Mouse (Mus musculus) neural tube, embryonic 13.5 days (tissue): ENCODE measurements around the gene Dpf3. TPM values are rescaled to one million over a fixed set of nuclear protein-coding genes. Genes with fewer than 3 reads are reported as not detected.
A peak's percentile ranks its signal among the peaks of the same experiment; 100 is the strongest.

Experiments used
- ATAC-seq: fragments of 200-750 bp; cut with Nextera tagmentation; 2 replicates; pipeline ENCODE4 v1.8.0; 2017; ENCODE audit warnings: low read depth, mild to moderate bottlenecking, moderate TSS enrichment, moderate library complexity
- H3K27ac ChIP-seq: fragments of 300-500 bp; sonication (generic); replicated peaks from 2 replicates; pipeline ENCODE4 v1.5.1; 2015; ENCODE audit warnings: moderate library complexity, mild to moderate bottlenecking, inconsistent platforms
- H3K27me3 ChIP-seq: fragments of 300-500 bp; sonication (generic); 2 replicates; pipeline ENCODE4 v1.6.1; 2015; ENCODE audit warnings: mild to moderate bottlenecking, inconsistent platforms
- H3K36me3 ChIP-seq: fragments of 300-500 bp; sonication (generic); 2 replicates; pipeline ENCODE4 v1.6.1; 2015; ENCODE audit warnings: mild to moderate bottlenecking, inconsistent platforms
- H3K4me1 ChIP-seq: fragments of 300-500 bp; sonication (generic); replicated peaks from 2 replicates; pipeline ENCODE4 v1.6.1; 2015; ENCODE audit warnings: inconsistent platforms
- H3K4me2 ChIP-seq: fragments of 300-500 bp; sonication (generic); 2 replicates; pipeline ENCODE4 v1.6.1; 2015; ENCODE audit warnings: inconsistent platforms, mild to moderate bottlenecking, moderate library complexity
- H3K4me3 ChIP-seq: fragments of 300-500 bp; sonication (generic); 2 replicates; pipeline ENCODE4 v1.5.1; 2015; ENCODE audit warnings: mild to moderate bottlenecking, inconsistent platforms
- H3K9ac ChIP-seq: fragments of 300-500 bp; sonication (generic); 2 replicates; pipeline ENCODE4 v1.6.1; 2015; ENCODE audit warnings: moderate library complexity, mild to moderate bottlenecking, inconsistent platforms
- H3K9me3 ChIP-seq: fragments of 300-500 bp; sonication (generic); 2 replicates; pipeline ENCODE4 v1.6.1; 2016; ENCODE audit warnings: inconsistent platforms
- WGBS: fragments of 180-500 bp; shearing (Covaris S2); methylation state at CpG from one replicate; pipeline ENCODE4 v1.1.7; 2015; 5-methylcytosine and 5-hydroxymethylcytosine counted together
- polyA plus RNA-seq: library from polyadenylated mRNA; unstranded; fragments of >200 nt; fragmentation: Nextera tagmentation; extraction: Ambion mirVana; gene quantifications from 2 replicates; pipeline ENCODE4 v1.2.1, GENCODE M21; 2015

The Dpf3 gene
- polyA plus RNA-seq, 1 experiment from 2014 or later: 21.7 TPM

DNA sequence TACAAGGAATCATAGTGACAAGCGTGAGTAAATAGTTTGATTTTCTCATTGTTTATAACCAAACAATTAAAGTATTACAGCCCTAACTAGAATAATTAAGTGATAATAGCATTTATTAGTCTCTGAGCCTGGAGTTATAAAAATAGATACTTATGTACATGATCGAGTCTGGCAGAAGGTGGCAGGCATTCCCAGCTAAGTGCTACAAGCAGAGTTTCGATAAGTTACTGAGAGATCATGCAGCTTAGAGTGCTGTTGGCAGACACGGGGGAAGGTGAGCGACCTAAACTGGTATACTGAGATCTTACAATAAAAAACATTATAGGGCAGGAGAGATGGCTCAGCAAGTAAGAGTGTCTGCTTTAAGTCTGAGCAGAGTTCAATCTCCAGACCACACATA lies 3.9 kb downstream of the Dpf3 start:
- Histone ChIP-seq H3K9ac (no peak overlapping the region), H3K4me1 (peaks cover 24% of the 10 kb centered on the region), H3K9me3 (no peaks in the 10 kb centered on the region), H3K27ac (no peak overlapping the region), H3K36me3 (no peaks in the 10 kb centered on the region), H3K27me3 (no peaks in the 10 kb centered on the region), H3K4me2 (no peak overlapping the region), H3K4me3 (no peak overlapping the region)
- ATAC-seq: no peak
- 71% methylated on average over 5 of the region's 5 CpGs for WGBS

DNA sequence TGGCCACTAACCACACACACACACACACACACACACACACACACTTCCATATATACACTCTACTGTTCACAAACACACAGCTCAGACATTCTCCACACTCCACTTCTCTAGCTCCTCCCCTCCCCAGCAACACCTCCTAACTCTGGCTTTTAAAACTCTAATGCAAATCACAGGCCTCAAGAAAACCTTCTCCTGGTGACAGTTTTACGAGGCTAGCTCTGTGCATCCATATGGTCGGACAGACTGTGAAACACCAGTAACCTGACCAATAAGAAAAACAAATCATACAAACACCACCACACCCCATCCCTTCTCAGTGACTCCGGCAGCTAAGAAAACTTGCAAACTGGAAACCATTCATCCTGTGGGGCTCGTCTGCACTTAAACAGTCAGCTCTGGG lies 6.1 kb downstream of the Dpf3 start:
- no peak for ATAC-seq
- 36% methylated on average over 4 of the region's 4 CpGs for WGBS
- no peaks in the 10 kb centered on the region for H3K36me3 ChIP-seq

DNA sequence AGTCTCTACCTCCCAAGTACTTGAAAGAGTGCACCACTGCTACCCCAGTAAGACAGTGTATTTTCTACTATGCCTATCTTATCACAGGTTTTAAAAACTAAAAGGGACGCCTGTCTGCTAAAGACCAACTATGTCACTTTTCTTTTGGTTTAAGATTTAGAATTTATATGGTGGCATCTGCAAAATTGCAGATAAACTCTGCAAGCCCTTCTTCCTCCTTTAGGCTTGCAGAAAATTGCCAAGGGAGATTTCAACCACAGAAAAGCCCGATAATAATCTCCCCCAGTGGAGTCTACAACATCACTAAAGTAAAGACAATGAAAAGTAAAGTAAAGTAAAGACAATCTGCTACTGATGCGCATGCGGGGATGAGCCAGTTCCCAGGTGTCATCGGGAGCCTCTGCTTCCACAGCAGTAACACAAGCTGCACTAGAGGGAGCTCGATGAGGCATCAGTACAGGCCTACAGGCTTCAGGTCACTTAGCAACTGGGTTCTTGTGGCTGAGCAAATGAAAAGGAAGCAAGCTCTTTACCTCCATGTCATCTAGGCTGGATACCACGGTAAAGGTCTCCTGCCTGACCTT lies 7.6 kb downstream of the Dpf3 start:
- H3K4me2 ChIP-seq: no peak overlapping the region
- H3K9ac ChIP-seq: no peak overlapping the region
- no peak overlapping the region for H3K27ac ChIP-seq
- H3K9me3 ChIP-seq: no peaks in the 10 kb centered on the region
- no peaks in the 10 kb centered on the region for H3K27me3 ChIP-seq
- 70% methylated on average over 7 of the region's 7 CpGs for WGBS
- H3K4me1 ChIP-seq: peaks cover 28% of the 10 kb centered on the region
- H3K4me3 ChIP-seq: no peak overlapping the region
- H3K36me3 ChIP-seq: no peaks in the 10 kb centered on the region
- no peak for ATAC-seq

More for the DNA sequence above, 6.1 kb downstream of the Dpf3 start:
- Histone ChIP-seq H3K9me3 (no peaks in the 10 kb centered on the region), H3K27me3 (no peaks in the 10 kb centered on the region), H3K4me3 (no peak overlapping the region), H3K4me2 (no peak overlapping the region), H3K4me1 (peaks cover 23% of the 10 kb centered on the region), H3K27ac (no peak overlapping the region), H3K9ac (no peak overlapping the region)

DNA sequence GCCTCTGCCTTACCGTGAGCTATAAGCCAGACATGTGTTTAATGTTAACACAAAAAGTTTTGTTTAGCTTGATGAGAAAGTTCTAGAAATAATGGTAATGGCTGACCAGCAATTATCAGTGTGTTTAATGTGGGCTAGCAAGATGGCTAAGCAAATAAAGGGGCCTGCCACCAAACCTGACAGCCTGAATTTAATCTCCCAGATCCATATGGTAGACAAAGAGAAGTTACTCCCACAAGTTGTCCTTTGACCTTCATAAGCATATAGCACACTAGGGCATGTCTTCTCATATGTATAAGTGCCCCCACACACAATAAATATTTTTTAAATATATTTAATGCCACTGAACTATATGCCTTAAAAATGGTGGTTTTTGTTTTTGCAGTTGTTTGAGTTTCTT lies 8.4 kb downstream of the Dpf3 start:
- Histone ChIP-seq H3K27me3 (no peaks in the 10 kb centered on the region), H3K36me3 (no peaks in the 10 kb centered on the region), H3K9ac (no peak overlapping the region), H3K4me2 (no peak overlapping the region), H3K27ac (no peak overlapping the region), H3K9me3 (no peaks in the 10 kb centered on the region), H3K4me1 (peaks cover 25% of the 10 kb centered on the region), H3K4me3 (no peak overlapping the region)
- WGBS: 87% methylated on average over 1 of the region's 1 CpGs
- ATAC-seq: no peak

DNA sequence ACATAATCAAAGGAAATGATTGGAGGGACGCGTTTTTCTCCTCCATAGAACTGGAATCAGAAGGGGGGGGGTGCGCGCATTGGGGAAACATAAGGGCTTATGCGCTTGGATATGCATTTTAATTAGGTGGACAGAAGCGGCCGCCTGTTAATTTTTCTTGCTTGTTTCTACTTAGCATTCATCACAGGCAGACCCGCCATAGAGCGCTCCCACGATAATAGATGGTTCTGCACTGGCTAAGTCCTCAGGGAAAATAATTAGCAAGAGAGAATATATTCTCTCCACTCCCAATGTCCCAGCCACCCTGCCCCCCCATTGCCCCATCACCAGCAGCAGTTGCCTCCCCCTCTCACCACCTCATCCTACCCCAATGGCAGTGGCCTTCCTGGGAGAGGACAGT lies 11.2 kb downstream of the Dpf3 start:
- ATAC-seq: peak; percentile 32; the same call in 1 of the 2 replicates
- 27% methylated on average over 10 of the region's 10 CpGs for WGBS
- Histone ChIP-seq H3K4me2 (no peak overlapping the region), H3K4me1 (peaks cover 41% of the 10 kb centered on the region), H3K27me3 (no peaks in the 10 kb centered on the region), H3K36me3 (no peaks in the 10 kb centered on the region), H3K27ac (peak overlapping the region; percentile 20; the same call in 1 of the 2 replicates), H3K9ac (no peak overlapping the region), H3K4me3 (no peak overlapping the region), H3K9me3 (no peaks in the 10 kb centered on the region)

DNA sequence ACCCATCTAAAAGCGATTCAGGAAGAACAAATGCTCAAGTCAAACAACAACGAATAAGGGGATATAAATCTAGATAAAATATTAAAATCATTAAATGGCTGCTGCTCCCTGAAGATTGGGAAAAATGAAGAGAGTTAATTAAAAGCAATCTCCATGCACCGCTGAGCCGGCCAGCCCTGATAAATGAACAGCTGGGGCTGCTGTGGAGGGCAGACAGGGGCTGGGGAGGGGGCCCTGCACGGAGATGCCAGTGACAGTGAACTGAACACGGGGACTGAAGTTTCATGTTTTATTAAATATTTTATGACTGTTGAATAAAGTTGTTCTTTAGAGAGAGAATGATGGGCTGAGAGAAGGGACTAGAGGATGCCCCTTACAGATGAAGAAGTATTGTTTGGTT lies 12.1 kb downstream of the Dpf3 start:
- peak overlapping the region; percentile 20 for H3K27ac ChIP-seq
- H3K4me2 ChIP-seq: no peak overlapping the region
- 28% methylated on average over 6 of the region's 6 CpGs for WGBS

DNA sequence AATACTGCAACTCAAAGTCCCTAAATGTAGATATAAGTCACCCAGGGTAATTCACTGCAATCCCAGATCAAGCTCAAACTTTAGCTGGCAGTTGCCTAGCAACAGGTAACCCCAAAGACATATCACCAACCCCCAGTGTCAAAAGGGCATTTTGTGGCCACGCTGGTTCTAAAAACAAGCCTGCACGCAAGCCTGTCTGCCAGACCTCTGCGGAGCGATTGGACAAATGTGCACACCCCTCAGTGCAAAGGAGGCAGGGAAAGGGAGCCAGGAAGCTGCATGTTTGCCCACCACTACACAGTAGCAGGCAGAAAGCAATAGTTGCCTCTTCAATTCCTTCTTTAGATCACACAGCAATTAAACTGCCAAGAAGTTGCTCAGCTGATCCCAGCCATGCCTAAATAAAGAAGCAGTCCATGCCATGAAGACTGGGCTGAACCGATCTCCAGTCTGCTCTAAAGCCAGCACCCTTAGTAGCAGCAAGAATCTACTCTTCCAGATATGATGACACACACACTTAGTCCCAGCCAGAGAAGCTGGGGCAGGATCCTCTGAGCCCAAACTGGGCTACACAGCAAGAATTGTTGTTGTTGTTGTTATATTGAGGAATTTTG lies 13.4 kb downstream of the Dpf3 start:
- no peak for ATAC-seq
- Histone ChIP-seq H3K36me3 (no peaks in the 10 kb centered on the region), H3K9me3 (no peaks in the 10 kb centered on the region), H3K27me3 (no peaks in the 10 kb centered on the region), H3K4me3 (no peak overlapping the region), H3K4me1 (peaks cover 45% of the 10 kb centered on the region), H3K4me2 (no peak overlapping the region), H3K27ac (no peak overlapping the region), H3K9ac (no peak overlapping the region)
- 50% methylated on average over 5 of the region's 5 CpGs for whole genome bisulfite sequencing

More for the DNA sequence above, 12.1 kb downstream of the Dpf3 start:
- Histone ChIP-seq H3K9ac (no peak overlapping the region), H3K4me1 (peaks cover 45% of the 10 kb centered on the region), H3K36me3 (no peaks in the 10 kb centered on the region), H3K4me3 (no peak overlapping the region), H3K9me3 (no peaks in the 10 kb centered on the region), H3K27me3 (no peaks in the 10 kb centered on the region)
- ATAC-seq: peak; percentile 78; the same call in 1 of the 2 replicates

DNA sequence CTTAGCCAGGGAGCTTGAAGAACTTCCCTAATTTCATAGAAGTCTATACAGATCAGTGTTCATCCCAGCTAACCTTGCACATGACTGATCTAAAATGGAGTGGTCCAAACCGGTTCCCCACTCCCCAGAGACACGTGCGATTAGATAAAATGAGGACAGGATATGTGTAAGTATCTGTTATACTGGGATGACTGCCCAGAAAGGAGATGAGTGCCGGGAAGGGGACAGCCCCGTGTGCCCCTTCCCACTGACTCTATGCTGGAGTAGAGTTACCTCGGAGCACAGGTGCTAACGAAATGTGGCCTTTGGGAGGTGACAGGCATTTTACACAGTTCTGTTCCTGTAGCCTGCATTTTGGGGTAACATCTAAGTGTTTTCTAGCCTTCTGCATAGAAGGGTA lies 15.8 kb downstream of the Dpf3 start:
- Histone ChIP-seq H3K4me2 (no peak overlapping the region), H3K4me1 (peaks cover 46% of the 10 kb centered on the region), H3K27me3 (no peaks in the 10 kb centered on the region), H3K27ac (no peak overlapping the region), H3K9me3 (no peaks in the 10 kb centered on the region), H3K36me3 (no peaks in the 10 kb centered on the region), H3K9ac (no peak overlapping the region), H3K4me3 (no peak overlapping the region)
- WGBS: 90% methylated on average over 7 of the region's 7 CpGs
- no peak for ATAC-seq

DNA sequence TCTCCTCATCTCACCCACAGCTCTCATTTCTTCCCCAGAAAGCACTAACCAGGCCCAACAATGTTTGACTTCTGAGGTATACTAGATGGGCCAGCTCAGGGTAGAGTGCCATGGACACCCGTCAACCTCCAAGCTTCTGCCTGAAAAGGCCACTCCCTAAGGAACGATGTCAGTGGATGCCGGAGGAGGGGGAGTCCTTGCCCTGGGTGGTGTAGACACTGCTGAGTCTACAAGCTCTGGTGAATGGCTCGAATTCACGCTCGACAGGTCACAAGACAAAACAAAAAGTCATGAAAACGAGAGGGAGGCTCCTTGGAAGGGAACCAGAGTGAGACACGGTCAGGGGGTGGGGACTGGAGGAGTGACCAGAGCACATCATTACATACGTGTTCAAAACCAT lies 17.4 kb downstream of the Dpf3 start:
- H3K4me1 ChIP-seq: peaks cover 43% of the 10 kb centered on the region
- no peak overlapping the region for H3K9ac ChIP-seq
- H3K4me2 ChIP-seq: no peak overlapping the region
- ATAC-seq: no peak
- H3K27me3 ChIP-seq: no peaks in the 10 kb centered on the region
- 45% methylated on average over 9 of the region's 9 CpGs for WGBS
- H3K9me3 ChIP-seq: no peaks in the 10 kb centered on the region
- no peaks in the 10 kb centered on the region for H3K36me3 ChIP-seq
- H3K4me3 ChIP-seq: no peak overlapping the region
- H3K27ac ChIP-seq: no peak overlapping the region

DNA sequence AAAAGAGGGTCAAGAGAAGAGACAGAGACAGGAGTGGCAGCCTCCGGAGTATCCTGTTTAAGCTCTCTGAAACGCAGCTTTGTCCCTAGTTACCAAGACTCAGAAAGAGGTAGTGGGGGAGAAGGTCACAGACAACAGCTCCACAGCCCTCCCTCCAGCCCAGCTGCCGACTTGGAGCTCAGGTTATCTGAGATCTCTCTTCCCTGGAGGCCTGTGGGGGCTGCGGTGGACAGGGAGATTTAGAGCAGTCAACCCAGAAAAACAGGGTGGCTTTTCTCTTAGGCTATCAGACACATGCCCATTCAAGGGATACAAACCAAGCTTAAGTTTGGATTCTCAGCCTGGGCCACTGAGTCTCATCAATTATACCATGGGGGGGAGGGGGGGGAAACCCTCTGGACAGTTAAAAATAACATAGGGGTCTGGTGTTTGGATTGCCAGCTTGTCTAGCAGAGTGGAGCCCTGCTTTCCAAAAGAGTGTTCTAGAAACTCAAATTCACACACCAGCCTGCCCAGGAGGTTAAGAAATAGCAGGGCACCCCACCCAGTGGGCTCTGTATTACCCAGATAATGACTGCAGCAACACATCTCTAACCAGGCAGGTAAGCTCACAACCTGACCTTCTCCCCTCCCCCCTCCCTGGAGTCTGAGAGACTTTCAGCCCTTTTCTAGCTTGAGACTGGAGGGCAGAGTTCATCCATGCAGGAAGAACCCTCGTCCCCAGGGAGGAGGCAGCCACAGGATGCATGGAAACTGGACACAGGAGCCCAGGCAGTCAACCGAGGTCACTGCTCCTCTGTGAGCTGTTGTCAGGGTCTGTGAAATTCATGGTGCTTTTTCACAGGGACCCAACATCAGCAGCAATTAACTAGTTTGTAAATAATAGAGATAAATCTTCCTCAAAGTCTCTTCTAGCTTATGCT lies 20.7 kb downstream of the Dpf3 start:
- H3K4me2 ChIP-seq: no peak overlapping the region
- H3K27me3 ChIP-seq: no peaks in the 10 kb centered on the region
- H3K9ac ChIP-seq: no peak overlapping the region
- WGBS: 33% methylated on average over 6 of the region's 6 CpGs
- ATAC-seq: no peak
- no peaks in the 10 kb centered on the region for H3K36me3 ChIP-seq
- peaks cover 26% of the 10 kb centered on the region for H3K4me1 ChIP-seq
- no peak overlapping the region for H3K4me3 ChIP-seq
- H3K27ac ChIP-seq: no peak overlapping the region; the same call in 1 of the 2 replicates
- no peaks in the 10 kb centered on the region for H3K9me3 ChIP-seq

DNA sequence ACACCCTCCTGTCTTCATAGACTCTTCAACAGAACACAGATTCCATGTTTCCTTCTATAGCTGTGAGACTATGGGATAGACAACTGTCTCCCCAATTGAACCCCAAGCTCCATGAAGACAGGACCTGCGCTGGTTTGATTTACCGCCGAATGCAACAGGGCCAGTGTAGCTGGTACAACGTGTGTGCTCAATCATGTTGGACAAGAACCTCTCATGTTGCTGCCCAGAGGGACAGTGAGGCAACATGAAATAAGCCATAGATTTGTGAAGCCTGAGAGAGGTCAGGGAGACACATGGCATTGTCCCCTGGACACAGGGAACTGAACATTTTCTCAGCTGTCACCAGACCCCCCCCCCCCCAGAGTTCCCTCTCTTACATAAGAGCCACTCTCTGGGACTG lies 21.5 kb downstream of the Dpf3 start:
- Histone ChIP-seq H3K9ac (no peak overlapping the region), H3K27me3 (no peaks in the 10 kb centered on the region), H3K36me3 (no peaks in the 10 kb centered on the region), H3K4me3 (no peak overlapping the region), H3K4me1 (peaks cover 19% of the 10 kb centered on the region), H3K4me2 (no peak overlapping the region), H3K9me3 (no peaks in the 10 kb centered on the region), H3K27ac (no peak overlapping the region)
- 82% methylated on average over 4 of the region's 4 CpGs for WGBS
- no peak for ATAC-seq

DNA sequence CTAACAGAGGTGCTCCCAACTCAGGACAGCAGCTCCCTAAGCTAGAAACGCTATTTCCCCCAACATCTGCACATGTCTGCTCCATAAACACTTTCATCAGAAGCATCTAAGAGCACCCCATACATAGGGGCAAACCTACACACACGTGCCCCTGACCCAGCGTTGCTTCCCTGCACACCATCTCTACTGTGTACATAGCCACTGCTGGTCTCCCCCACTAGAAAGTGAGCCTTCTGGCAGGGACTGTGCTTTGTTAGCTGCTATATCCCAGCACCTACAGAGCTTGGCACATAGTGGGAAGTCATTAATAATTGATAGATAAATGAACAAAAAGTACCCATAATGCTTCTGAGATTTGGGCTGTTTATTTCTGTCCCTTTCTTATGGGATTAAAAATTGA lies 27.2 kb downstream of the Dpf3 start:
- WGBS: 77% methylated on average over 3 of the region's 3 CpGs
- H3K4me1 ChIP-seq: 0 out of 2 replicates have a peak, but pooled peaks cover 4% of the 10 kb centered on the region
- peak; percentile 56; the same call in 1 of the 2 replicates for ATAC-seq

More for the DNA sequence above, 27.2 kb downstream of the Dpf3 start:
- Histone ChIP-seq H3K4me2 (no peak overlapping the region), H3K9me3 (no peaks in the 10 kb centered on the region), H3K9ac (no peak overlapping the region), H3K36me3 (no peaks in the 10 kb centered on the region), H3K4me3 (no peak overlapping the region), H3K27me3 (no peaks in the 10 kb centered on the region), H3K27ac (no peak overlapping the region)
